Mouse (Mus musculus) heart, adult 9 months (tissue): Measurements from ENCODE around the gene Ldhb.
"Not testable (repeated sequence)": the region's sequence is repeated elsewhere in the genome, so short reads cannot be mapped to it uniquely, and the experiment has no call there.

ENCODE experiments used
- DNase-seq, 2 experiments: peaks; one replicate each; pipeline ENCODE4 v3.0.0; 2022; ENCODE audit warnings: low spot score in 2 of 2

Ldhb gene

GRCm38 (mm10) chr6:142507785-142508162, at the start of gene Ldhb:
Gene Ldhb (minus strand): TSS chr6:142507957.
- peak; percentile 90 to 92 for DNase-seq

GRCm38 (mm10) chr6:142555988-142556387, 48.2 kb upstream of the Ldhb start:
- no peak for DNase-seq

GRCm38 (mm10) chr6:142551482-142551881, 43.7 kb upstream of the Ldhb start:
- DNase-seq = peak; percentile 29 to 50

GRCm38 (mm10) chr6:142550871-142551270, 43.1 kb upstream of the Ldhb start:
- DNase-seq = no peak

GRCm38 (mm10) chr6:142548377-142548776, 40.6 kb upstream of the Ldhb start:
- no peak for DNase-seq

GRCm38 (mm10) chr6:142545132-142545531, 37.4 kb upstream of the Ldhb start:
- peak; percentile 37 to 56 for DNase-seq

- DNase-seq = no peak
These were observed 35.9 kb upstream of the Ldhb start for GRCm38 (mm10) chr6:142543648-142544047.

GRCm38 (mm10) chr6:142542800-142543175, 35.0 kb upstream of the Ldhb start:
- DNase-seq = no peak

- DNase-seq = no peak
These were observed 34.5 kb upstream of the Ldhb start for GRCm38 (mm10) chr6:142542082-142542799.

- DNase-seq = no peak
These were observed 32.9 kb upstream of the Ldhb start for GRCm38 (mm10) chr6:142540561-142541160.

- DNase-seq = peak in 1 of 2 experiments; percentile 24
These were observed 32.4 kb upstream of the Ldhb start for GRCm38 (mm10) chr6:142540131-142540530.

- peak; percentile 42 to 75 for DNase-seq
These were observed 30.7 kb upstream of the Ldhb start for GRCm38 (mm10) chr6:142538503-142538902.

- peak in 1 of 2 experiments; percentile 38 for DNase-seq
These were observed 25.7 kb upstream of the Ldhb start for GRCm38 (mm10) chr6:142533412-142533811.

- DNase-seq = no peak
These were observed 24.9 kb upstream of the Ldhb start for GRCm38 (mm10) chr6:142532686-142533085.

- DNase-seq = no peak
These were observed 24.4 kb upstream of the Ldhb start for GRCm38 (mm10) chr6:142532141-142532540.

- no peak for DNase-seq
These were observed 22.6 kb upstream of the Ldhb start for GRCm38 (mm10) chr6:142530378-142530777.

GRCm38 (mm10) chr6:142529680-142530079, 21.9 kb upstream of the Ldhb start:
- no peak for DNase-seq

GRCm38 (mm10) chr6:142527931-142528562, 20.3 kb upstream of the Ldhb start:
- DNase-seq = no peak

GRCm38 (mm10) chr6:142524635-142525308, 17.0 kb upstream of the Ldhb start:
- DNase-seq = peak; percentile 21 to 72

- peak; percentile 58 to 66 for DNase-seq
These were observed 13.9 kb upstream of the Ldhb start for GRCm38 (mm10) chr6:142521591-142522110.

- DNase-seq = no peak
These were observed 11.4 kb upstream of the Ldhb start for GRCm38 (mm10) chr6:142519110-142519509.

GRCm38 (mm10) chr6:142515379-142515778, 7.6 kb upstream of the Ldhb start:
- DNase-seq = not testable (repeated sequence)
